Mouse (Mus musculus) embryonic facial prominence, embryonic 11.5 days (tissue): Measurements from ENCODE around the gene Mtif3. TPM values are rescaled to one million over a fixed set of nuclear protein-coding genes. Genes with fewer than 3 reads are reported as not detected.

Experiments used
- ATAC-seq: fragments of 200-750 bp; cut with Nextera tagmentation; replicated peaks from 2 replicates; pipeline ENCODE4 v1.8.0; 2017; ENCODE audit warnings: low read depth; ENCODE audit not compliant: insufficient number of reproducible peaks, low FRiP score, low TSS enrichment
- DNase-seq: peaks from one replicate; pipeline ENCODE4 v3.0.0-alpha.2; 2015; ENCODE audit warnings: low spot score
- H3K27ac ChIP-seq: fragments of 300-500 bp; sonication (generic); replicated peaks from 2 replicates; pipeline ENCODE4 v1.5.1; 2014; ENCODE audit warnings: mild to moderate bottlenecking, low read depth, low read length, control low read depth
- H3K27me3 ChIP-seq: fragments of 300-500 bp; sonication (generic); 2 replicates; pipeline ENCODE4 v1.6.1; 2014; ENCODE audit warnings: mild to moderate bottlenecking, low read length, moderate library complexity, mixed read lengths; ENCODE audit not compliant: control insufficient read depth, insufficient read depth
- H3K36me3 ChIP-seq: fragments of 300-500 bp; sonication (generic); replicated peaks from 2 replicates; pipeline ENCODE4 v1.6.1; 2014; ENCODE audit warnings: low read depth, mild to moderate bottlenecking, low read length, moderate library complexity, mixed read lengths; ENCODE audit not compliant: control insufficient read depth, insufficient read depth
- H3K4me1 ChIP-seq: fragments of 300-500 bp; sonication (generic); 2 replicates; pipeline ENCODE4 v1.6.1; 2014; ENCODE audit warnings: low read length, mixed read lengths; ENCODE audit not compliant: control insufficient read depth, insufficient read depth
- H3K4me2 ChIP-seq: fragments of 300-500 bp; sonication (generic); 2 replicates; pipeline ENCODE4 v1.6.1; 2014; ENCODE audit warnings: low read depth, mild to moderate bottlenecking, control low read depth, low read length, moderate library complexity
- H3K4me3 ChIP-seq: fragments of 300-500 bp; sonication (generic); 2 replicates; pipeline ENCODE4 v1.5.1; 2014; ENCODE audit warnings: low read depth, low read length, control low read depth
- H3K9ac ChIP-seq: fragments of 300-500 bp; sonication (generic); replicated peaks from 2 replicates; pipeline ENCODE4 v1.6.1; 2014; ENCODE audit warnings: mild to moderate bottlenecking, control low read depth, low read length
- H3K9me3 ChIP-seq: fragments of 300-500 bp; sonication (generic); replicated peaks from 2 replicates; pipeline ENCODE4 v1.6.1; 2016; ENCODE audit warnings: mild to moderate bottlenecking, low read length, inconsistent platforms, mixed read lengths; ENCODE audit not compliant: control insufficient read depth
- WGBS: fragments of 180-500 bp; shearing (Covaris S2); extraction: QIAGEN DNeasy Blood & Tissue Kit; methylation state at CpG from one replicate; pipeline ENCODE4 v1.1.7; 2014; 5-methylcytosine and 5-hydroxymethylcytosine counted together
- polyA plus RNA-seq: library from polyadenylated mRNA; unstranded; fragments of >200 nt; fragmentation: Nextera tagmentation; extraction: Ambion mirVana; gene quantifications from 2 replicates; pipeline ENCODE4 v1.2.1, GENCODE M21; 2014

The Mtif3 gene
- polyA plus RNA-seq, 1 experiment from 2014 or later = 28.5 TPM

DNA sequence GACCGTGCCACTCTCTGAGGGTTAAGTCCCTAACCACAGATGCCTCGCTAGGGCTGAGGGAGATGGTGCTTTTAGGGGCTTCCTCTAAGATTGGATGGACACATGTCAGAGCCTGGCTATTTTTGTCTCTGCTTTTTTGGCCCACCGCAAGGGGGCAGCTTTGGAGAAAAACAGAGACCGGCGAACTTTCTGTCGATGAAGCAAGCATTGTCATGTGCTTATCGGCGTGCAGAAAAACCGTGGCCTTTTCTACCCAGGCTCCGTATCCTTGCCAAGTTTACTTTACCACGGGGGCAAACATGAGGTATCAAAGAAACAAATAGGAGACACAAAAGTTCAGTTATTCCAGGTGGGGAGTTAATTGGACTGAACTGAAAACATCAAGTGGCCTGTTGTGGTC, 55.0 kb downstream of the Mtif3 start:
- Histone ChIP-seq H3K4me1 (no peaks in the 10 kb centered on the region; the same call in 1 of the 2 replicates), H3K27ac (no peak overlapping the region), H3K4me2 (no peak overlapping the region), H3K9me3 (no peaks in the 10 kb centered on the region), H3K36me3 (no peaks in the 10 kb centered on the region), H3K4me3 (no peak overlapping the region), H3K27me3 (no peaks in the 10 kb centered on the region; the same call in 1 of the 2 replicates), H3K9ac (no peak overlapping the region)
- 48% methylated on average over 11 of the region's 11 CpGs for WGBS
- DNase-seq (peak; percentile 33), ATAC-seq (no peak)

DNA sequence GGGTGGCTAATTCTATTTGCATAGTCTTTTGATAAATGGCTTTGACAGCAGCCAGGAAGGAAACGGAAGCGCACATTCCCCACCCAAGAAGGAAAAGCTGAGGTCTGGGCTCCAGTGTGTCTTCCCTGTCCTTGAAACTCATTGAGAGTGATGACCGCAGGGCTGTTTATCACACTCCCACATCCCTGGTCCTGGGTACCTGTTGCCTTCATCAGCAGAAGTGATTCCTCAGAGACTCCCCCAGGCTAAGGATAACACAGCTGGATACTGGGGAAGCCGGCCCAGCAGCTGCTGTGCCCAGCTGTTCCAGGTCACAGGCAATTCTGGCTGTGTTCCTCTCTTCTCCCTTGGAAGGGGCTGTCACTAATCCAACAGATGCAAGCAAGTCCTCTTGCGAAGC, 56.1 kb downstream of the Mtif3 start:
- Histone ChIP-seq H3K4me2 (no peak overlapping the region), H3K27me3 (no peaks in the 10 kb centered on the region; the same call in 1 of the 2 replicates), H3K9ac (no peak overlapping the region), H3K36me3 (no peaks in the 10 kb centered on the region), H3K27ac (no peak overlapping the region), H3K4me3 (no peak overlapping the region), H3K4me1 (no peaks in the 10 kb centered on the region; the same call in 1 of the 2 replicates), H3K9me3 (no peaks in the 10 kb centered on the region)
- 50% methylated on average over 5 of the region's 5 CpGs for WGBS
- DNase-seq (no peak), ATAC-seq (no peak)

DNA sequence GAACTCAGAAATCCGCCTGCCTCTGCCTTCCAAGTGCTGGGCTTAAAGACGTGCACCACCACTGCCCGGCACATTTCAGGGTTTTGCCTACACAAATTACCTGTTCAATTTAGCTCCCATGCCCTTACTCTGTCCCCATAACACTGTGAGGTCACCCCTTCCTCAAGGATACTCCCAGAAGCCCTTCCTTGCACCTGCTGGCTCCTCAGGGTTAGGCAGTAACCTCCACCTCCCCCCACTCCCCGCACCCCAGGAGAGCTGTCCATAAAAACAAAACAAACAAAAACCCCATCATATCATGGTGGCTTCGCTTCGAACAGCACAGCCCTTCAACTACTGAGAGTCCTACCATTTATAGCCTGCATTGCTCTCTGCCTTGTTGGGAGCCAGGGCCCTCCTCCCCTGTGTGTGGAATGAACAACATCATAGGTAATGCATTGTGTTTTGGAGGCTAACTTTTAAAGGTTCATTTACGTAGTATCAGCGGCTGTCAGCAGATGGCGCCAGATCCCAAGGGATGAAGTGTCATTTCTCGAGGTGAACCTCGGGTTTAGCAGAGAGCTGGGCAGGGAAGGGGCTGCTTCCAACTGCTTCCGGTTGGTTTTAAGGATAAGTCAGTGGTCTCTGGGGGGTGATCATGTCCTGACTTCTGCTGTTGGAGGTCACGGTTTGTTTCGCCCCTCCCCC, 58.0 kb downstream of the Mtif3 start:
- H3K27me3 ChIP-seq = no peaks in the 10 kb centered on the region
- H3K36me3 ChIP-seq = no peaks in the 10 kb centered on the region
- no peak overlapping the region for H3K4me2 ChIP-seq
- ATAC-seq = peak; percentile 66
- no peak overlapping the region for H3K27ac ChIP-seq
- H3K9ac ChIP-seq = no peak overlapping the region
- peak; percentile 87 for DNase-seq
- H3K9me3 ChIP-seq = no peaks in the 10 kb centered on the region
- H3K4me1 ChIP-seq = no peaks in the 10 kb centered on the region
- WGBS = 23% methylated on average over 14 of the region's 14 CpGs
- no peak overlapping the region for H3K4me3 ChIP-seq

DNA sequence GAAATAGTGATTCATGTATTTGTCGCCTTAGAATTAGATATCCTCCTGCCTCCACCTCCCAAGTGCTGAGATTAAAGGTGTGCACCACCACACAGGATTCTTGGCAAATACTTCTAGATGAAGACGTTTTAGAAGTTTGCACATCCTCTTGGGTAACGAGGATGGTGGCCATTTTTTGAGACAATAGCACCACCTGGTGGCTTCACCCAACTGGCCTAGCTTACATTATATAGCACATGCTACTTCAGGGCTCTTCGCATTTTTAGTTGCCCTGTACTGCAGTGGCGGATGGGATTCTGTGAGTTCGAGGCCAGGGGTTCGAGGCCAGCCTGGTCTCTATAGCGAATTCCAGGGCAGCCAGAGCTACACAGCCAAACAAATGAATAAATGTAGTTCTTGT, 59.2 kb downstream of the Mtif3 start:
- DNase-seq = peak; percentile 81
- Histone ChIP-seq H3K9me3 (no peaks in the 10 kb centered on the region), H3K36me3 (no peaks in the 10 kb centered on the region), H3K27ac (no peak overlapping the region), H3K4me2 (no peak overlapping the region), H3K9ac (no peak overlapping the region), H3K4me1 (no peaks in the 10 kb centered on the region), H3K27me3 (no peaks in the 10 kb centered on the region), H3K4me3 (no peak overlapping the region)
- no peak for ATAC-seq
- 34% methylated on average over 8 of the region's 8 CpGs for WGBS

Other genes starting within 250 kb of the Mtif3 start
- gene Usp12, start 168.8 kb downstream of the Mtif3 start, polyA plus RNA-seq = 11.1 and 11.8 TPM in 2 replicates
- gene Rpl21, start 130.9 kb downstream of the Mtif3 start, polyA plus RNA-seq = 582 and 608 TPM in 2 replicates
- 22.9 and 24.9 TPM in 2 replicates for gene Rasl11a, start 118.7 kb downstream of the Mtif3 start, polyA plus RNA-seq
- gene Gtf3a, start 15.1 kb downstream of the Mtif3 start, polyA plus RNA-seq = 120 and 126 TPM in 2 replicates
- gene Lnx2, start 112.8 kb upstream of the Mtif3 start, polyA plus RNA-seq = 11.2 and 11.3 TPM in 2 replicates
- 124 and 129 TPM in 2 replicates for gene Polr1d, start 113.2 kb upstream of the Mtif3 start, polyA plus RNA-seq
- gene Gsx1, start 224.9 kb upstream of the Mtif3 start, polyA plus RNA-seq = 2.2 and 2.3 TPM in 2 replicates